Mouse (Mus musculus) frontal cortex, postnatal 36 days (tissue): ENCODE measurements around the gene Smchd1.
"Not testable (repeated sequence)": the region's sequence is repeated elsewhere in the genome, so short reads cannot be mapped to it uniquely, and the experiment has no call there.

Experiments
- DNase-seq, 2 experiments: peaks; one replicate each; pipeline ENCODE4 v3.0.0; 2022; ENCODE audit warnings: low spot score in 2 of 2

The Smchd1 gene

GRCm38 (mm10) chr17:71474762-71475704, at the start of gene Smchd1:
Smchd1 (minus strand) TSS chr17:71475343.
- peak; percentile 93 to 94 for DNase-seq

- DNase-seq: no peak
These were observed 35.2 kb upstream of the Smchd1 start for GRCm38 (mm10) chr17:71510297-71510696.

- no peak for DNase-seq
These were observed 31.7 kb upstream of the Smchd1 start for GRCm38 (mm10) chr17:71506832-71507231.

DNA sequence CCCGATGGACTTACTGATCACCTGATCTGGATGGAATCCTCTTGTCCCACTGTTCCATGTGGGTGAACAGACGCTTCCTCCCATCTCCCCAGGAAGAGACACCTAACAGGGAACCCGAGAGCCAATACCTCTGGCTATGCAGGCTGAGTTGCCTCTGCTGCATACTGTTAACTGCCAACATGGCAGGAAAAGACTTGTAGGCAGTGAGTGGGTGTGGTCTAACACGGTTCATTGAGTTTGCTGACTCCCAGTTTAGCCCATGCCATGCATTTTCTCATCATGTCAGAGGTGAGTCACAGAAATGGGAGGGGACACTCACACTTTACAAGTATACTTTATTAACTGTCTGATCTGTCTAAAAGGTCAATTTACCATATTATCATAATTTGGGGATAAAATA, 20.6 kb upstream of the Smchd1 start:
- no peak for DNase-seq

- DNase-seq: no peak
These were observed 16.2 kb upstream of the Smchd1 start for GRCm38 (mm10) chr17:71491332-71491686.

DNA sequence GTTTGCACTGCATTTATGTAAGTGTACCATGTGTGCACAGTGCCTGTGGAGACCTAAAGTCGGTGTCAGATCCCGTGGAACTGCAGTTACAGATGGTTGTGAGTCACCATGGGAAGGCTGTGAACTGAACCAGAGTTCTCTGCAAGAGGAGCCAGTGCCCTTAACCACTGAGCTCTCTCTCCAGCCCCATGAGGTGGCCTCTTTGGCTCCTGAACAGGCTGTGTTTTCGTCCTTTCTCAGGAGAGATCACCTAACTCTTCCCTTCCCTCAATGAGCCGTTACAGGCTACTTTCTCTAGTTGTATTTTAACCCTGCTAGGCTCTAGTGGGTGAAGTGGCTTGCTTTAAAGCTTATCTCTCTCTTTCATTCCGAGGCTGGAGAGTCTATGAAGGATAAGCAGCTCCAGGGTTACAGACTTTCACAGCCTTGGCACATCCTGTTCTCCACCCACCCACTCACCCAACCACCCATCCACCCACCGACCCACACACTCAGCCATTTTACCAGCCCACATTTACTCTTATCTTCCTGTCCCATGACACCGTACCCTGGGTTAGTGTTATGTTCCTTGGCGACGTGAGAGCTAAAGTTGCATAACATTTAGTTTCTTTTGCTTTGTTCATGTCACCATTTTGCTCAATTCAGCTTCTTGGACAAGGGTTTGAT, 15.7 kb upstream of the Smchd1 start:
- DNase-seq: no peak

GRCm38 (mm10) chr17:71489703-71490461, 14.7 kb upstream of the Smchd1 start:
- DNase-seq: no peak

GRCm38 (mm10) chr17:71486231-71486851, 11.2 kb upstream of the Smchd1 start:
- DNase-seq: no peak

DNA sequence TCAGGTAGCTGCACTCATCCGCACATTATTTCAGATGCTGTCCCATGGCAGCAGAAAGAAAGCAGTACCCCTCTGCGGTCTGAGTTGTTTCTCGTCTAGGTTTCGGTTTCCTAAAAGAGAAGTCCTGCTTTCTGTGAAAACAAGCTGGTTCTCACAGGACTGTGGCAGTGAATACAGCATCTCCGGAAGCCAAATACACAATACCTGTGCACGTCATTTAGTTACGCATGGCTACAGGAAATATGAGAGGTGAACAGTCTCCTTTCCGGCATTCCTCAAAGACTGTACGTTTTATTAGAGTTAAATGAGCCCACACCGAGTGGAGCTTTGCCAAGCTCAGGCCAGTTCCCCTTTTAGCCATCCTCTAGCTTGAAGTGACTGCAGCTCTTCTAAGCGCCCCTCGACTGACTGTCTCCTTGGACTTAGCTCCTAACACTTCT, 10.7 kb upstream of the Smchd1 start:
- peak in 1 of 2 experiments; percentile 5 for DNase-seq

DNA sequence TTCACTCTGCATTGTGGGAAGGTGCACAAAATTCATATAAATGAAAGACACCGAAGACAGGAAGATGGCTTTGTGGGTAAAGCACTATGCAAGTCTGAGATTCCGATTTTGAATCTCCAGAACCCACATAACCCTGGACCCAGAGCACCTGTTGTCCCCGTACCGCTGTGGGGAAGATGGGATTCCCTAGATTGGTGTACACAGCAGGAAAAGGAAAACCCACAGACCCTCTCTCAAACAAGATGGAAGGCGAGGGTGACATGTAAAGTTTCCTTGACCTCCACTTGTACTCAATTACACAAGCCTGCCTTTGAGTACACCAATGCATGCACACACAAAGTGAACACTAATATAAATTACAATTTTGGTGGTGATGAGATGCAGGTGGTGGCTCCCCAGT, 9.6 kb upstream of the Smchd1 start:
- no peak for DNase-seq

DNA sequence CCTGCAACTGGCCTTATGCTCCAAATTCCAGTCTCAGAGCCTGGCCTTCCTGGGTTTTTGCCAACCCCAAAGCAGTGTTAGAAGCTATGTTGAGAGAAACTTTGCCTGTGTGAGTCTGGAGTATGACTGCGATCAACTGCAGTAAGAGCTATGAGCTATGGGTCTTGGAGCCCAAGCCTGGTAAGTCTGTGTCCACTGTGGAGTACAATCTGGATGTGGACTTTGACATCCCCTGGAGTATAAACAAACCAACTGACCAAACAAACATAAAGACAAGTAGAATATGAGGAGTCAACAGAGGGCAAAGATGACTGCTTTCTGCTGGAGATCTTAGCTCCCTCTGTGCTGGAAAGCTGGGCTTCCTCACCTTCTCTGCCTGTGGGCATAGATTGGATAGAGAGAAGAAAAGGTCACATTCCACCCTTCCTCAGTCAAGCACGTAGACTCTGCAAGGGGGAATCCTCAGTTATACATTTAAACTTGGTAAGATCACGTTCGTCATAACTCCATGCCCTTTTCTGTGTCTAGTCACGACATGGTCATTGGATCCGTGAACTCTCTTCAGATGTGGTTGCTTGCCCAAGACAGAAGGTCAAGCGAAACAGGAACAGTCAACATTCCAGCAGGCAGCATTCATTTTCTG, 8.4 kb upstream of the Smchd1 start:
- no peak for DNase-seq

- DNase-seq: no peak
These were observed 4.3 kb upstream of the Smchd1 start for GRCm38 (mm10) chr17:71479381-71479901.

- no peak for DNase-seq
These were observed 2.3 kb upstream of the Smchd1 start for GRCm38 (mm10) chr17:71477481-71477880.

- no peak for DNase-seq
These were observed 1.3 kb upstream of the Smchd1 start for GRCm38 (mm10) chr17:71476346-71477020.

- peak; percentile 67 to 70 for DNase-seq
These were observed 554 bp upstream of the Smchd1 start for GRCm38 (mm10) chr17:71475705-71476089.

DNA sequence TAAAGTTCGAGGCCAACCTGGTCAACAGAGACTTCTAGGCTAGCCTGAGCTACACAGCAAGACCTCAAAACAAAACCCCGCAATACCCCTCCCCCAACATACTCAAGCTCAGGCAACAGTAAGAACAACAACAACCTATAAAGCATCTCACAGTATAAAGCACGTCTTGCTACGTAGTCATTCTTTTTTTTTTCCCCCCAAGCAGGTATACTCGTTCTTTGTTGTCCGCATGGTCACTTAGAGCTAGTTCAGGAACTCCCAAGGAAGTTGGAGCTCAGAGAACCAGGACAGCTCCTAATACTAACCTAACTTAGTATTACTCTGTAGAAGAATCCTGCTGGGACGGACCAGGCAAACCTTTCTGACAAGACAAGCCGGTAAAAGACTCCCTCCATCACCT, 1.0 kb downstream of the Smchd1 start:
- no peak for DNase-seq

GRCm38 (mm10) chr17:71471261-71471660, 3.9 kb downstream of the Smchd1 start:
- no peak for DNase-seq

GRCm38 (mm10) chr17:71460312-71460711, 14.8 kb downstream of the Smchd1 start:
- no peak for DNase-seq

DNA sequence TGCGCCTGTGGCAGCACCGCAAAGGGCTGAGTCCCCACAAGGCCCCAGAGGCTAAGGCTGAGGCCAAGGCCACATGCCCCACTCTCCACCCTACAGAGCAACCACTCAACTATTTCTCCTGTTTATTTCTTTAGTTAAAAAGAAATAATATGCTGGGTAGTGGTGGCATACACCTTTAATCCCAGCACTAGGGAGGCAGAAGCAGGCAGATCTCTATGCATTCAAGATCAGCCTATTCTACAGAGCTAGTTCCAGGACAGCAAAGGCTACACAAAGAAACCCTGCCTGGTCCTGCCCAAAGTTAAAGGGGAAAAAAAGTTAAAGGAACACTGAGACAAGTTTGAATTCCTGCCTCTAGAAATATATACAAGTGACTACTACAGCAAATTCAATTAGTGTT, 15.3 kb downstream of the Smchd1 start, which contains the start of gene Gm4707:
Gene Gm4707 (minus strand): TSS at position 101 of the 400 bp plus-strand sequence.
- no peak for DNase-seq

- DNase-seq: not testable (repeated sequence)
These were observed 17.8 kb downstream of the Smchd1 start for GRCm38 (mm10) chr17:71457361-71457760.
